Comparison of ENCODE assay signal across 24 mouse cellular contexts in the genomic region with DNA sequence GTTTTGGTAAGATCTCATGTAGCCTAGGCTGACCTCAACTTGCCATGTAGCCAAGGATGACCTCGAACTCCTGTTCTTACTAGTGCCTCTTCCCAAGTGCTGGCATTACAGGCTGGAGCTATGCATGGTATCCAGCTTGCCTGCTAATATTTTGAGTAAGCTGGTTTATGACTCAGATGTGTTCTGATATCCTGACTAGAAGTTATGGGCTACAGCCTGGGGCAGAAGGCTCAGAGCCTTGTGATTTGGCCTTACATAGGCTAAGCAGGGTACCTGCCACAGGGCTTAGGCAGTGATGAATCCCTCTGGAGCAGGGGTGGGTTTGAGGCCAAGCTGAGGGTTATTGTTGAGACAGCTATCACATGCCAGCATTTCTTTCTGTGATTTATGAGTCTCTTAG. TPM values are rescaled to one million over a fixed set of nuclear protein-coding genes. Genes with fewer than 3 reads are reported as not detected.
A peak's percentile ranks its signal among the peaks of the same experiment; 100 is the strongest.
DNase-seq lines count a peak whose midpoint lies in the region; ATAC-seq lines count a peak whose summit lies in the region.
"Had no signal": no experiment of that assay in that cellular context is flagged by ENCODE, and none has a peak within 500 bp of the region (broad histone marks: within the 10 kb centered on the region; RNA-seq: fewer than 3 reads in every experiment).

No protein-coding gene starts in this region.

- peak; percentile 14 for DNase-seq in midbrain, embryonic 11.5 days (ENCODE audit: low spot score, missing footprints)
- DNase-seq in midbrain, embryonic 10.5 days (ENCODE audit: low spot score), result no peak
- peak; percentile 74 for DNase-seq in 3T3-L1 (ENCODE audit: low read depth, low spot score)
- peak; percentile 62 for DNase-seq in NIH3T3 (ENCODE audit: low read depth)
- no peak for DNase-seq in cerebellum, postnatal 36 days
- DNase-seq in T-cell, adult 2 months (ENCODE audit: low spot score), result no peak
- DNase-seq: adrenal gland, adult 2 months; adrenal gland, adult 8-10 months; adrenal gland, postnatal 10 days; adrenal gland, postnatal 14 days; adrenal gland, postnatal 25 days; adrenal gland, postnatal 36 days; B cell, adult 2 months; cerebellum, adult 11 months; cerebellum, adult 11-12 months; cerebellum, adult 18-20 months; cerebellum, adult 2 months; cerebellum, adult 8-10 months; cerebellum, adult 9-10 months had no signal

- ATAC-seq in midbrain, embryonic 11.5 days (ENCODE audit: low FRiP score), result no peak
- ATAC-seq: activated CD4-positive, CD25-positive, alpha-beta regulatory T cell, adult 4 months; CD4-positive, CD25-positive, alpha-beta regulatory T cell, adult 4 months; Patski had no signal

- H3K4me3 ChIP-seq in midbrain, embryonic 11.5 days (ENCODE audit: low read depth, low read length), result no peak overlapping the region
- H3K4me3 ChIP-seq in midbrain, embryonic 10.5 days, result no peak overlapping the region

- H3K36me3 ChIP-seq in midbrain, embryonic 11.5 days (ENCODE audit: control insufficient read depth, insufficient read depth, low read length), result no peaks in the 10 kb centered on the region
- peaks cover 6% of the 10 kb centered on the region for H3K36me3 ChIP-seq in midbrain, embryonic 10.5 days
- H3K36me3 ChIP-seq: G1E had no signal

- 86% methylated on average over 1 of the region's 1 CpGs for WGBS in midbrain, embryonic 11.5 days
- WGBS in midbrain, embryonic 10.5 days, result 88% methylated on average over 1 of the region's 1 CpGs

- H3K4me2 ChIP-seq in midbrain, embryonic 11.5 days, result no peak overlapping the region

- H3K4me1 ChIP-seq in midbrain, embryonic 11.5 days (ENCODE audit: control insufficient read depth, insufficient read depth, low read length), result no peaks in the 10 kb centered on the region
- H3K4me1 ChIP-seq in midbrain, embryonic 10.5 days, result peaks cover 8% of the 10 kb centered on the region

- H3K27me3 ChIP-seq in midbrain, embryonic 11.5 days (ENCODE audit: control insufficient read depth, insufficient read depth, low read length), result no peaks in the 10 kb centered on the region
- no peaks in the 10 kb centered on the region for H3K27me3 ChIP-seq in midbrain, embryonic 10.5 days (ENCODE audit: low read depth, poor library complexity, severe bottlenecking)
- H3K27me3 ChIP-seq: CH12.LX, Patski had no signal

- no peak overlapping the region for H3K9ac ChIP-seq in midbrain, embryonic 11.5 days (ENCODE audit: low read length)

- H3K9me3 ChIP-seq in midbrain, embryonic 11.5 days (ENCODE audit: control insufficient read depth, low read length), result no peaks in the 10 kb centered on the region
- no peaks in the 10 kb centered on the region for H3K9me3 ChIP-seq in midbrain, embryonic 10.5 days (replicated peaks)
- H3K9me3 ChIP-seq: G1E had no signal

- H3K27ac ChIP-seq in midbrain, embryonic 11.5 days (ENCODE audit: low read depth, low read length), result no peak overlapping the region
- H3K27ac ChIP-seq in midbrain, embryonic 10.5 days (replicated peaks), result no peak overlapping the region

RNA-seq across cellular contexts. Expression of a gene that starts 35.1 kb away (rescaled TPM):
- polyA plus RNA-seq in midbrain, embryonic 11.5 days (2014; fragmentation: Nextera tagmentation; extraction: Ambion mirVana), result 29.8 and 30.4 TPM in 2 replicates
- polyA plus RNA-seq in midbrain, embryonic 10.5 days (2016; fragmentation: Nextera tagmentation; extraction: Ambion mirVana), result 26.3 and 27.1 TPM in 2 replicates

RNA-seq across cellular contexts. Expression of a gene that starts 35.6 kb away (rescaled TPM):
- 361 and 378 TPM in 2 replicates for polyA plus RNA-seq in midbrain, embryonic 11.5 days (2014; fragmentation: Nextera tagmentation; extraction: Ambion mirVana)
- polyA plus RNA-seq in midbrain, embryonic 10.5 days (2016; fragmentation: Nextera tagmentation; extraction: Ambion mirVana), result 513 and 531 TPM in 2 replicates

Comparison
In these comparisons a context has a peak if more than half of its experiments do, and no peak if none do; other contexts are left out.
1. DNase-seq: peak in midbrain, embryonic 11.5 days (single experiment), 3T3-L1 (single experiment) and NIH3T3 (single experiment); none in midbrain, embryonic 10.5 days (single experiment), cerebellum, postnatal 36 days (0 of 2) and T-cell, adult 2 months (single experiment).